In the genomic region with DNA sequence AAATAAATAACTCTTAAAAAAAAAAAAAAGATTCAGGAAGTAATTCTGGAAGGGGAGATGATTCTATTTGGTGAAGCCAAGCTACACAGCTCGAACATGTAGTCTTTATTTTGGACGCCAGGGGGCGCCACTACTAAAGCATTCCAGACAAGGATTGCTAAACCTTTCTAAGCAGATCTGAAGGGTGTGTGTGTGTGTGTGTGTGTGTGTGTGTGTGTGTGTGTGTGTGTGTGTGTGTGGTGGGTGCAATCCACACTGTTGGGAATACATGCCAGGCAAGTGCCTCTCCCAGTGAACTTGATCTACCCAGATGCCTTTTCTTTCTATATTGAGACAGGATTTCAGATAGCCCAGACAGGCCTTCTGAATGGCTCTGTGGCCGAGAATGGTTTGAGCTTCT, we compare ENCODE assay signal across 8 mouse cellular contexts. TPM values are rescaled to one million over a fixed set of nuclear protein-coding genes. Genes with fewer than 3 reads are reported as not detected.
DNase-seq lines count a peak whose midpoint lies in the region; ATAC-seq lines count a peak whose summit lies in the region.

No protein-coding gene starts in this region.

- H3K4me3 ChIP-seq in kidney, embryonic 14.5 days (ENCODE audit: low read length) = no peak overlapping the region

- H3K27ac ChIP-seq in kidney, embryonic 14.5 days (ENCODE audit: low read depth, low read length) = no peak overlapping the region

- 23% methylated on average over 4 of the region's 4 CpGs for WGBS in kidney, embryonic 14.5 days

- peak; percentile 83 for DNase-seq in 416B (ENCODE audit: low read depth)
- DNase-seq in adrenal gland, postnatal 10 days = peak; percentile 91
- peak; percentile 50 for DNase-seq in embryo, embryonic 11.5 days (ENCODE audit: low read depth, low spot score)
- peak; percentile 86 for DNase-seq in liver
- peak; percentile 89 for DNase-seq in splenic B cell, adult 2 months (ENCODE audit: low read depth, low spot score)

- H3K36me3 ChIP-seq in kidney, embryonic 14.5 days (ENCODE audit: control insufficient read depth, insufficient read depth, low read length) = no peaks in the 10 kb centered on the region
- H3K36me3 ChIP-seq in splenic B cell, adult 2 months (ENCODE audit: control insufficient read depth, insufficient read depth, low read length, poor library complexity, severe bottlenecking) = no peaks in the 10 kb centered on the region

- ATAC-seq in granulocyte monocyte progenitor cell, adult 5-6 weeks (replicated peaks; ENCODE audit: poor library complexity, severe bottlenecking) = peak; percentile 73
- 0 out of 2 replicates have a peak, but pooled peaks have one; percentile 77 for ATAC-seq in kidney, embryonic 14.5 days (ENCODE audit: low FRiP score, low TSS enrichment)
- peak; percentile 77 for ATAC-seq in monocyte, adult 5-6 weeks (replicated peaks; ENCODE audit: insufficient number of reproducible peaks, low FRiP score, low TSS enrichment, poor library complexity, severe bottlenecking)

- H3K27me3 ChIP-seq in kidney, embryonic 14.5 days (ENCODE audit: control insufficient read depth, insufficient read depth, low read length) = no peaks in the 10 kb centered on the region
- no peaks in the 10 kb centered on the region for H3K27me3 ChIP-seq in splenic B cell, adult 2 months (ENCODE audit: control insufficient read depth, insufficient read depth, low read length, poor library complexity, severe bottlenecking)

- no peaks in the 10 kb centered on the region for H3K4me1 ChIP-seq in kidney, embryonic 14.5 days (ENCODE audit: control insufficient read depth, insufficient read depth, low read length)

- no peaks in the 10 kb centered on the region for H3K9me3 ChIP-seq in kidney, embryonic 14.5 days (ENCODE audit: control insufficient read depth, low read length)

- no peak overlapping the region for H3K4me2 ChIP-seq in kidney, embryonic 14.5 days (replicated peaks; ENCODE audit: low read depth, low read length)

- no peak overlapping the region for H3K9ac ChIP-seq in kidney, embryonic 14.5 days (ENCODE audit: low read depth, low read length)

RNA-seq across cellular contexts. Expression of a gene that starts 2.3 kb away (rescaled TPM):
- total RNA-seq in adrenal gland, postnatal 10 days (2021) = 10 to 100 TPM; 47.9 to 57.5 TPM
- total RNA-seq in granulocyte monocyte progenitor cell, adult 5-6 weeks (2014; fragmentation: Nextera tagmentation) = 277 and 290 TPM in 2 replicates
- total RNA-seq in granulocyte monocyte progenitor cell, adult 5-6 weeks (2017) = 52.9 and 57.3 TPM in 2 replicates
- 47.6 and 62.6 TPM in 2 replicates for polyA plus RNA-seq in kidney, embryonic 14.5 days (2014; fragmentation: Nextera tagmentation; extraction: Ambion mirVana)
- total RNA-seq in monocyte, adult 5-6 weeks (2017) = 46.7 to 78.6 TPM (median 62.1 TPM) in 3 replicates

RNA-seq across cellular contexts. Expression of a gene that starts 9.4 kb away (rescaled TPM):
- 10 to 100 TPM; 76.4 to 77.1 TPM for total RNA-seq in adrenal gland, postnatal 10 days (2021)
- 30.5 and 48.2 TPM in 2 replicates for total RNA-seq in granulocyte monocyte progenitor cell, adult 5-6 weeks (2014; fragmentation: Nextera tagmentation)
- total RNA-seq in granulocyte monocyte progenitor cell, adult 5-6 weeks (2017) = 22.9 and 28.3 TPM in 2 replicates
- polyA plus RNA-seq in kidney, embryonic 14.5 days (2014; fragmentation: Nextera tagmentation; extraction: Ambion mirVana) = 8.1 and 11.6 TPM in 2 replicates
- 46.8 to 79.7 TPM (median 51.0 TPM) in 3 replicates for total RNA-seq in monocyte, adult 5-6 weeks (2017)

RNA-seq across cellular contexts. Expression of a gene that starts 48.2 kb away (rescaled TPM):
- 100 to 1,000 TPM in 1 of 2 experiments, 10 to 100 TPM in 1; 86.1 to 109 TPM for total RNA-seq in adrenal gland, postnatal 10 days (2021)
- 62.0 and 85.6 TPM in 2 replicates for total RNA-seq in granulocyte monocyte progenitor cell, adult 5-6 weeks (2014; fragmentation: Nextera tagmentation)
- total RNA-seq in granulocyte monocyte progenitor cell, adult 5-6 weeks (2017) = 47.1 and 48.4 TPM in 2 replicates
- polyA plus RNA-seq in kidney, embryonic 14.5 days (2014; fragmentation: Nextera tagmentation; extraction: Ambion mirVana) = 80.9 and 85.3 TPM in 2 replicates
- total RNA-seq in monocyte, adult 5-6 weeks (2017) = 14.2 to 22.1 TPM (median 16.5 TPM) in 3 replicates

RNA-seq across cellular contexts. Expression of a gene that starts 48.2 kb away (rescaled TPM):
- 10 to 100 TPM; 49.4 to 49.7 TPM for total RNA-seq in adrenal gland, postnatal 10 days (2021)
- 59.8 and 78.4 TPM in 2 replicates for total RNA-seq in granulocyte monocyte progenitor cell, adult 5-6 weeks (2014; fragmentation: Nextera tagmentation)
- 42.2 and 45.3 TPM in 2 replicates for total RNA-seq in granulocyte monocyte progenitor cell, adult 5-6 weeks (2017)
- 37.5 and 55.4 TPM in 2 replicates for polyA plus RNA-seq in kidney, embryonic 14.5 days (2014; fragmentation: Nextera tagmentation; extraction: Ambion mirVana)
- 67.0 to 71.8 TPM (median 71.7 TPM) in 3 replicates for total RNA-seq in monocyte, adult 5-6 weeks (2017)
